Mouse (Mus musculus) midbrain, embryonic 12.5 days (tissue): ENCODE results near the gene Rhobtb1. TPM values are rescaled to one million over a fixed set of nuclear protein-coding genes. Genes with fewer than 3 reads are reported as not detected.

Source experiments
- ATAC-seq: fragments of 200-750 bp; cut with Nextera tagmentation; 2 replicates; pipeline ENCODE4 v1.8.0; 2017; ENCODE audit warnings: low read depth, moderate TSS enrichment, moderate library complexity; ENCODE audit not compliant: low FRiP score
- H3K27ac ChIP-seq: fragments of 300-500 bp; sonication (generic); replicated peaks from 2 replicates; pipeline ENCODE4 v1.5.1; 2016; ENCODE audit warnings: mild to moderate bottlenecking
- H3K27me3 ChIP-seq: fragments of 300-500 bp; sonication (generic); 2 replicates; pipeline ENCODE4 v1.6.1; 2016; ENCODE audit warnings: mild to moderate bottlenecking
- H3K36me3 ChIP-seq: fragments of 300-500 bp; sonication (generic); 2 replicates; pipeline ENCODE4 v1.6.1; 2016
- H3K4me1 ChIP-seq: fragments of 300-500 bp; sonication (generic); 2 replicates; pipeline ENCODE4 v1.6.1; 2016
- H3K4me2 ChIP-seq: fragments of 300-500 bp; sonication (generic); replicated peaks from 2 replicates; pipeline ENCODE4 v1.6.1; 2016; ENCODE audit warnings: mild to moderate bottlenecking, moderate library complexity
- H3K4me3 ChIP-seq: fragments of 300-500 bp; sonication (generic); 2 replicates; pipeline ENCODE4 v1.5.1; 2016; ENCODE audit warnings: mild to moderate bottlenecking
- H3K9ac ChIP-seq: fragments of 300-500 bp; sonication (generic); replicated peaks from 2 replicates; pipeline ENCODE4 v1.6.1; 2016; ENCODE audit warnings: mild to moderate bottlenecking, moderate library complexity
- H3K9me3 ChIP-seq: fragments of 300-500 bp; sonication (generic); 2 replicates; pipeline ENCODE4 v1.6.1; 2016; ENCODE audit warnings: mild to moderate bottlenecking
- WGBS: fragments of 180-500 bp; shearing (Covaris S2); methylation state at CpG from one replicate; pipeline ENCODE4 v1.1.7; 2016; 5-methylcytosine and 5-hydroxymethylcytosine counted together
- polyA plus RNA-seq: library from polyadenylated mRNA; unstranded; fragments of >200 nt; fragmentation: Nextera tagmentation; extraction: Ambion mirVana; gene quantifications from 2 replicates; pipeline ENCODE4 v1.2.1, GENCODE M21; 2016

Gene Rhobtb1
- polyA plus RNA-seq, 1 experiment from 2014 or later: 21.3 TPM

- Histone ChIP-seq H3K9me3 (no peaks in the 10 kb centered on the region), H3K27me3 (no peaks in the 10 kb centered on the region), H3K36me3 (0 out of 2 replicates have a peak, but pooled peaks cover 5% of the 10 kb centered on the region), H3K4me3 (no peak overlapping the region), H3K9ac (no peak overlapping the region), H3K27ac (no peak overlapping the region), H3K4me1 (peaks cover 14% of the 10 kb centered on the region; the same call in 1 of the 2 replicates), H3K4me2 (no peak overlapping the region)
- 78% methylated on average over 2 of the region's 2 CpGs for WGBS
- ATAC-seq: no peak
Measured at GRCm38 (mm10) chr10:69263906-69264305, 112.7 kb downstream of the Rhobtb1 start.

GRCm38 (mm10) chr10:69265421-69265820, 114.2 kb downstream of the Rhobtb1 start:
- ATAC-seq: no peak
- no peaks in the 10 kb centered on the region for H3K27me3 ChIP-seq
- H3K9ac ChIP-seq: no peak overlapping the region
- H3K27ac ChIP-seq: no peak overlapping the region
- no peak overlapping the region for H3K4me2 ChIP-seq
- peaks cover 14% of the 10 kb centered on the region; the same call in 1 of the 2 replicates for H3K4me1 ChIP-seq
- H3K36me3 ChIP-seq: peaks cover 15% of the 10 kb centered on the region
- H3K9me3 ChIP-seq: 0 out of 2 replicates have a peak, but pooled peaks cover 3% of the 10 kb centered on the region
- H3K4me3 ChIP-seq: no peak overlapping the region
- WGBS: 91% methylated on average over 15 of the region's 15 CpGs

GRCm38 (mm10) chr10:69268061-69268643, 116.9 kb downstream of the Rhobtb1 start:
- peaks cover 30% of the 10 kb centered on the region for H3K36me3 ChIP-seq
- H3K27me3 ChIP-seq: no peaks in the 10 kb centered on the region; the same call in 1 of the 2 replicates
- H3K4me1 ChIP-seq: peaks cover 12% of the 10 kb centered on the region; the same call in 1 of the 2 replicates
- ATAC-seq: no peak
- peak overlapping the region; percentile 40 for H3K27ac ChIP-seq
- WGBS: 30% methylated on average over 10 of the region's 10 CpGs
- no peak overlapping the region for H3K4me2 ChIP-seq
- no peak overlapping the region for H3K9ac ChIP-seq
- H3K4me3 ChIP-seq: no peak overlapping the region
- 0 out of 2 replicates have a peak, but pooled peaks cover 5% of the 10 kb centered on the region for H3K9me3 ChIP-seq

- H3K4me3 ChIP-seq: no peak overlapping the region
- H3K36me3 ChIP-seq: peaks cover 26% of the 10 kb centered on the region
- no peak overlapping the region for H3K9ac ChIP-seq
- 51% methylated on average over 10 of the region's 10 CpGs for WGBS
- ATAC-seq: no peak
- no peak overlapping the region for H3K27ac ChIP-seq
- H3K4me1 ChIP-seq: peaks cover 11% of the 10 kb centered on the region; the same call in 1 of the 2 replicates
- H3K4me2 ChIP-seq: no peak overlapping the region
- H3K27me3 ChIP-seq: no peaks in the 10 kb centered on the region; the same call in 1 of the 2 replicates
- 0 out of 2 replicates have a peak, but pooled peaks cover 5% of the 10 kb centered on the region for H3K9me3 ChIP-seq
Measured at GRCm38 (mm10) chr10:69271436-69271835, 120.2 kb downstream of the Rhobtb1 start.

- H3K9ac ChIP-seq: no peak overlapping the region
- no peak overlapping the region for H3K4me3 ChIP-seq
- no peak overlapping the region for H3K4me2 ChIP-seq
- H3K4me1 ChIP-seq: peaks cover 8% of the 10 kb centered on the region; the same call in 1 of the 2 replicates
- H3K27me3 ChIP-seq: no peaks in the 10 kb centered on the region; the same call in 1 of the 2 replicates
- ATAC-seq: peak; percentile 34; the same call in 1 of the 2 replicates
- WGBS: 12% methylated on average over 5 of the region's 5 CpGs
- H3K27ac ChIP-seq: no peak overlapping the region
- 0 out of 2 replicates have a peak, but pooled peaks cover 5% of the 10 kb centered on the region for H3K9me3 ChIP-seq
- H3K36me3 ChIP-seq: peaks cover 26% of the 10 kb centered on the region
Measured at GRCm38 (mm10) chr10:69274275-69274674, 123.0 kb downstream of the Rhobtb1 start.

GRCm38 (mm10) chr10:69274705-69275104, 123.5 kb downstream of the Rhobtb1 start:
- H3K36me3 ChIP-seq: peaks cover 26% of the 10 kb centered on the region
- no peaks in the 10 kb centered on the region; the same call in 1 of the 2 replicates for H3K27me3 ChIP-seq
- no peak overlapping the region for H3K9ac ChIP-seq
- peaks cover 12% of the 10 kb centered on the region; the same call in 1 of the 2 replicates for H3K4me1 ChIP-seq
- H3K4me3 ChIP-seq: no peak overlapping the region
- no peak for ATAC-seq
- 0 out of 2 replicates have a peak, but pooled peaks cover 5% of the 10 kb centered on the region for H3K9me3 ChIP-seq
- no peak overlapping the region for H3K27ac ChIP-seq
- H3K4me2 ChIP-seq: no peak overlapping the region

GRCm38 (mm10) chr10:69275811-69276775, 124.9 kb downstream of the Rhobtb1 start:
- Histone ChIP-seq H3K36me3 (peaks cover 13% of the 10 kb centered on the region), H3K4me2 (no peak overlapping the region), H3K4me3 (no peak overlapping the region), H3K27ac (no peak overlapping the region), H3K9me3 (no peaks in the 10 kb centered on the region), H3K27me3 (no peaks in the 10 kb centered on the region; the same call in 1 of the 2 replicates), H3K9ac (no peak overlapping the region), H3K4me1 (peaks cover 12% of the 10 kb centered on the region; the same call in 1 of the 2 replicates)
- 89% methylated on average over 12 of the region's 12 CpGs for WGBS
- ATAC-seq: no peak

- no peak overlapping the region for H3K27ac ChIP-seq
- WGBS: 84% methylated on average over 9 of the region's 9 CpGs
- ATAC-seq: no peak
Measured at GRCm38 (mm10) chr10:69276920-69277435, 125.7 kb downstream of the Rhobtb1 start.

GRCm38 (mm10) chr10:69278764-69279606, 127.8 kb downstream of the Rhobtb1 start:
- Histone ChIP-seq H3K9me3 (no peaks in the 10 kb centered on the region), H3K27ac (no peak overlapping the region), H3K36me3 (0 out of 2 replicates have a peak, but pooled peaks cover 4% of the 10 kb centered on the region), H3K4me3 (no peak overlapping the region), H3K9ac (no peak overlapping the region), H3K4me1 (peaks cover 11% of the 10 kb centered on the region; the same call in 1 of the 2 replicates), H3K27me3 (no peaks in the 10 kb centered on the region), H3K4me2 (no peak overlapping the region)
- no peak for ATAC-seq
- WGBS: 81% methylated on average over 18 of the region's 18 CpGs

More at GRCm38 (mm10) chr10:69276920-69277435, 125.7 kb downstream of the Rhobtb1 start:
- Histone ChIP-seq H3K36me3 (peaks cover 13% of the 10 kb centered on the region), H3K4me2 (no peak overlapping the region), H3K9ac (no peak overlapping the region), H3K4me3 (no peak overlapping the region), H3K4me1 (peaks cover 12% of the 10 kb centered on the region; the same call in 1 of the 2 replicates), H3K9me3 (no peaks in the 10 kb centered on the region), H3K27me3 (no peaks in the 10 kb centered on the region; the same call in 1 of the 2 replicates)

GRCm38 (mm10) chr10:69279607-69279978, 128.4 kb downstream of the Rhobtb1 start:
- no peak overlapping the region for H3K27ac ChIP-seq
- H3K4me1 ChIP-seq: peaks cover 6% of the 10 kb centered on the region; the same call in 1 of the 2 replicates
- 49% methylated on average over 7 of the region's 7 CpGs for WGBS
- H3K9ac ChIP-seq: no peak overlapping the region
- H3K27me3 ChIP-seq: no peaks in the 10 kb centered on the region
- no peak overlapping the region for H3K4me2 ChIP-seq
- H3K9me3 ChIP-seq: no peaks in the 10 kb centered on the region
- no peak overlapping the region for H3K4me3 ChIP-seq
- ATAC-seq: no peak
- H3K36me3 ChIP-seq: 0 out of 2 replicates have a peak, but pooled peaks cover 4% of the 10 kb centered on the region

GRCm38 (mm10) chr10:69286939-69287338, 135.7 kb downstream of the Rhobtb1 start:
- Histone ChIP-seq H3K9ac (no peak overlapping the region), H3K9me3 (no peaks in the 10 kb centered on the region), H3K27me3 (no peaks in the 10 kb centered on the region), H3K36me3 (peaks cover 30% of the 10 kb centered on the region), H3K27ac (no peak overlapping the region), H3K4me3 (no peak overlapping the region), H3K4me1 (no peaks in the 10 kb centered on the region), H3K4me2 (no peak overlapping the region)
- WGBS: 94% methylated on average over 3 of the region's 3 CpGs
- ATAC-seq: no peak
